Mouse (Mus musculus): ENCODE data around the gene Anxa4.

GRCm38 (mm10) chr6:86754105-86754863 lies 39.1 kb downstream of the Anxa4 start:
- no peak for TF ChIP-seq POLR2A (IDR thresholded peaks at IDR 0.05; ENCODE audit: control insufficient read depth, extremely low read depth, insufficient read depth, low read length, poor library complexity)
- TF ChIP-seq CTCF (IDR thresholded peaks at IDR 0.05; ENCODE audit: borderline replicate concordance, control insufficient read depth, extremely low read depth, insufficient read depth, low read length, poor library complexity), result no peak

Measured in thymus, adult 2 months (tissue).